Mouse (Mus musculus): ENCODE results near the gene Cd7. TPM values are rescaled to one million over a fixed set of nuclear protein-coding genes. Genes with fewer than 3 reads are reported as not detected.

The Cd7 gene
- polyA plus RNA-seq, 1 experiment from 2014 or later = not detected

GRCm38 (mm10) chr11:120990126-120990781, 49.0 kb downstream of the Cd7 start:
- Histone ChIP-seq H3K9ac (replicated peaks) (peak overlapping the region; percentile 94), H3K36me3 (peaks cover 11% of the 10 kb centered on the region; the same call in 1 of the 2 replicates), H3K9me3 (replicated peaks) (no peaks in the 10 kb centered on the region), H3K27me3 (replicated peaks) (no peaks in the 10 kb centered on the region), H3K4me1 (peaks cover 69% of the 10 kb centered on the region), H3K27ac (replicated peaks) (peak overlapping the region; percentile 95), H3K4me3 (replicated peaks) (peak overlapping the region; percentile 100), H3K4me2 (peak overlapping the region; percentile 83)
- 1% methylated on average over 28 of the region's 35 CpGs for WGBS
- peak; percentile 53 for ATAC-seq (ENCODE audit: low FRiP score)

- H3K27ac ChIP-seq (replicated peaks) = peak overlapping the region; percentile 95; the same call in 1 of the 2 replicates
Observed at GRCm38 (mm10) chr11:120989523-120989922, 49.7 kb downstream of the Cd7 start.

GRCm38 (mm10) chr11:120988410-120988809, 50.8 kb downstream of the Cd7 start:
- Histone ChIP-seq H3K27ac (replicated peaks) (no peak overlapping the region), H3K9ac (replicated peaks) (no peak overlapping the region), H3K36me3 (peaks cover 13% of the 10 kb centered on the region; the same call in 1 of the 2 replicates), H3K9me3 (replicated peaks) (no peaks in the 10 kb centered on the region), H3K4me2 (peak overlapping the region; percentile 83), H3K4me1 (peaks cover 68% of the 10 kb centered on the region), H3K4me3 (replicated peaks) (peak overlapping the region; percentile 100; the same call in 1 of the 2 replicates), H3K27me3 (replicated peaks) (no peaks in the 10 kb centered on the region)
- WGBS = 84% methylated on average over 4 of the region's 4 CpGs
- ATAC-seq (ENCODE audit: low FRiP score) = no peak

More at GRCm38 (mm10) chr11:120989523-120989922, 49.7 kb downstream of the Cd7 start:
- H3K4me3 ChIP-seq (replicated peaks) = peak overlapping the region; percentile 100
- no peaks in the 10 kb centered on the region for H3K27me3 ChIP-seq (replicated peaks)
- H3K4me2 ChIP-seq = peak overlapping the region; percentile 83
- ATAC-seq (ENCODE audit: low FRiP score) = no peak
- peaks cover 69% of the 10 kb centered on the region for H3K4me1 ChIP-seq
- H3K36me3 ChIP-seq = peaks cover 11% of the 10 kb centered on the region; the same call in 1 of the 2 replicates
- 59% methylated on average over 1 of the region's 1 CpGs for WGBS
- H3K9ac ChIP-seq (replicated peaks) = peak overlapping the region; percentile 94
- H3K9me3 ChIP-seq (replicated peaks) = no peaks in the 10 kb centered on the region

- 88% methylated on average over 3 of the region's 3 CpGs for WGBS
- H3K4me2 ChIP-seq = no peak overlapping the region
- peaks cover 21% of the 10 kb centered on the region for H3K36me3 ChIP-seq
- H3K9ac ChIP-seq (replicated peaks) = no peak overlapping the region
- ATAC-seq (ENCODE audit: low FRiP score) = no peak
- H3K4me1 ChIP-seq = peaks cover 61% of the 10 kb centered on the region
- no peaks in the 10 kb centered on the region for H3K9me3 ChIP-seq (replicated peaks)
- H3K4me3 ChIP-seq (replicated peaks) = no peak overlapping the region
- no peak overlapping the region for H3K27ac ChIP-seq (replicated peaks)
- no peaks in the 10 kb centered on the region for H3K27me3 ChIP-seq (replicated peaks)
Observed at GRCm38 (mm10) chr11:120987608-120988007, 51.6 kb downstream of the Cd7 start.

Other genes starting within 250 kb of the Cd7 start
- 45.4 and 52.4 TPM in 2 replicates for gene Dus1l, start 243.0 kb downstream of the Cd7 start, polyA plus RNA-seq (2015; fragmentation: Nextera tagmentation; extraction: Ambion mirVana)
- gene Fasn, start 214.9 kb downstream of the Cd7 start, polyA plus RNA-seq (2015; fragmentation: Nextera tagmentation; extraction: Ambion mirVana) = 67.9 and 71.0 TPM in 2 replicates
- 5.9 and 6.2 TPM in 2 replicates for gene Ccdc57, start 106.5 kb downstream of the Cd7 start, polyA plus RNA-seq (2015; fragmentation: Nextera tagmentation; extraction: Ambion mirVana)
- gene Slc16a3, start 90.9 kb downstream of the Cd7 start, polyA plus RNA-seq (2015; fragmentation: Nextera tagmentation; extraction: Ambion mirVana) = 11.3 and 15.3 TPM in 2 replicates
- gene Csnk1d, start 48.1 kb downstream of the Cd7 start, polyA plus RNA-seq (2015; fragmentation: Nextera tagmentation; extraction: Ambion mirVana) = 126 and 130 TPM in 2 replicates
- not detected in 2 replicates for gene Sectm1b, start 24.2 kb upstream of the Cd7 start, polyA plus RNA-seq (2015; fragmentation: Nextera tagmentation; extraction: Ambion mirVana)
- gene Sectm1a, start 41.8 kb upstream of the Cd7 start, polyA plus RNA-seq (2015; fragmentation: Nextera tagmentation; extraction: Ambion mirVana) = 0.98 TPM in 1 of 2 replicates, not detected in the other
- not detected in 2 replicates for gene Tex19.2, start 79.3 kb upstream of the Cd7 start, polyA plus RNA-seq (2015; fragmentation: Nextera tagmentation; extraction: Ambion mirVana)
- not detected in 2 replicates for gene Tex19.1, start 106.7 kb upstream of the Cd7 start, polyA plus RNA-seq (2015; fragmentation: Nextera tagmentation; extraction: Ambion mirVana)
- gene Uts2r, start 120.9 kb upstream of the Cd7 start, polyA plus RNA-seq (2015; fragmentation: Nextera tagmentation; extraction: Ambion mirVana) = 0.46 and 0.47 TPM in 2 replicates
- gene Hexdc, start 165.0 kb upstream of the Cd7 start, polyA plus RNA-seq (2015; fragmentation: Nextera tagmentation; extraction: Ambion mirVana) = 28.9 and 35.1 TPM in 2 replicates
- gene Ogfod3, start 165.3 kb upstream of the Cd7 start, polyA plus RNA-seq (2015; fragmentation: Nextera tagmentation; extraction: Ambion mirVana) = 26.8 and 31.7 TPM in 2 replicates
- 35.7 and 38.9 TPM in 2 replicates for gene Cybc1, start 189.9 kb upstream of the Cd7 start, polyA plus RNA-seq (2015; fragmentation: Nextera tagmentation; extraction: Ambion mirVana)
- gene Narf, start 197.8 kb upstream of the Cd7 start, polyA plus RNA-seq (2015; fragmentation: Nextera tagmentation; extraction: Ambion mirVana) = 85.9 and 99.1 TPM in 2 replicates
- 11.4 and 12.8 TPM in 2 replicates for gene Foxk2, start 220.6 kb upstream of the Cd7 start, polyA plus RNA-seq (2015; fragmentation: Nextera tagmentation; extraction: Ambion mirVana)